Mouse (Mus musculus) cerebellum, postnatal 4 days (tissue): ENCODE measurements around the gene Senp3.
"Not testable (repeated sequence)": the region's sequence is repeated elsewhere in the genome, so short reads cannot be mapped to it uniquely, and the experiment has no call there.

Experiments
- DNase-seq, 2 experiments: peaks; one replicate each; pipeline ENCODE4 v3.0.0; 2022; ENCODE audit warnings: low spot score in 2 of 2, mixed read lengths in 1 of 2

Senp3 gene

GRCm38 (mm10) chr11:69704613-69705010 is 22.7 kb upstream of the Senp3 start:
- no peak for DNase-seq

DNA sequence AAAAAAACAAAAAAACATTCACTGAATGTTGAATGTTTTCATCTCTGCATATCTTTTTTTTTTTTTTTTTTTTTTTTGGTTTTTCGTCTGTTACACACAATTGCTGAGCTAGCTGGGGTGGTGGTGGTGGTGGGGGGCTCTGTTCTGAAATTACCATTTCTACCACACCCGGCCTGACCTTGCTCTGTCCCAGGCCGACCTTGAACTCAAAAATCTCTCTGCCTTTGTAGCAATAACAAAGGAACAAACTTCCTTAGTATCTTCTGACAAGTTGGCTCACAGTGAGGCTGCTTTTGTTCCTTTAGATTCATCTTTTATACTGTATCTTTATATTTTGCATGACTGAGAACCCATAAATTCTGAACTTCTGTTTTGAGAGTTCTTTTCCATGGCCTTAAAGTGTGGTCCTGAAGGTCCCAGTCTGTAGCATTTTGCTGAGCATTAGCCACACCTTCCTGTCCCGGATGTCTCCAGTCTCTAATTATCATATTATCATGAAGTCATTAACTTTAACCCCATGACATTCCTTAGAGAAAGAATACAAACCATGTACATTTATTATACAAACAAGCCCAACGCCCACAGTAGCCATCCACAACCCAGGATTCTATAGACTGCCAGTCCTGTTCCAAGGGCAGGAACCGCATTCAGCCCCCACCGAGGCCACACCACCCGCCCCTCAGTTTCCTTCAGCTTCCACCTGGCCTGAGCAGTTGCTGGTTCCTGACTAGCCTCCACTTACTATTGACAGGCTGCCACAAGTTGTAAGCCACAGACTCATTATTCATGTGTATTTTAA is 22.1 kb upstream of the Senp3 start:
- no peak for DNase-seq

DNA sequence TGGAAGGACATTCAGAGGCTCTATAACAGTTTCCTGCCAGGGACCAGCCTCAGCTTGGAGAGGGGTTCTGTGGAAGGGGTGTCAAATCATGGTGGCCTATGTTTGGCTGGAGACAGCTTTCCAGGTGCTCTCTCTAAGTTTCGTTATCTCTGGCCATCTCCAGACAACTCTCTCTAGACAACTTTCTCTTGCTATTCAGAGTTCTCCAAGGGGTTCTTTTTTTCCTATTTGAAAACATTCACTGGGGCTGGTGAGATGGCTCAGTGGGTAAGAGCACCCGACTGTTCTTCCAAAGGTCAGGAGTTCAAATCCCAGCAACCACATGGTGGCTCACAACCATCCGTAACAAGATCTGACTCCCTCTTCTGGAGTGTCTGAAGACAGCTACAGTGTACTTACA is 21.5 kb upstream of the Senp3 start:
- not testable (repeated sequence) for DNase-seq

DNA sequence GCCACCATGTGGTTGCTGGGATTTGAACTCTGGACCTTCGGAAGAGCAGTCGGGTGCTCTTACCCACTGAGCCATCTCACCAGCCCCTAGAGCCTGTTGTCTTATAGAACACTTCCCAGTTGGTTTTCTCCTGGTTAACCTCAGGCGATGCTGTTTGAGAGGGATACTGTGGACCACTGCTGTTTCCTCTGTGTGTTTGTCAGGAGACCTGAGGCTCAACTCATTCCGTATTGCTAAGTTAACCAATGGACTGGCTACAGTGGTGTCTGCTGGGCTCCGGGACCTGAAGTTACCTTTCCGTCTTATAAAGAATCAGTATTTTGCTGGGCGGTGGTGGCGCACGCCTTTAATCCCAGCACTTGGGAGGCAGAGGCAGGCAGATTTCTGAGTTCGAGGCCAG is 21.0 kb upstream of the Senp3 start:
- DNase-seq = not testable (repeated sequence)

GRCm38 (mm10) chr11:69699595-69699994 is 17.7 kb upstream of the Senp3 start:
- DNase-seq = no peak

GRCm38 (mm10) chr11:69698574-69698973 is 16.7 kb upstream of the Senp3 start:
- no peak for DNase-seq

- DNase-seq = no peak
These were observed 15.5 kb upstream of the Senp3 start for GRCm38 (mm10) chr11:69697396-69697795.

DNA sequence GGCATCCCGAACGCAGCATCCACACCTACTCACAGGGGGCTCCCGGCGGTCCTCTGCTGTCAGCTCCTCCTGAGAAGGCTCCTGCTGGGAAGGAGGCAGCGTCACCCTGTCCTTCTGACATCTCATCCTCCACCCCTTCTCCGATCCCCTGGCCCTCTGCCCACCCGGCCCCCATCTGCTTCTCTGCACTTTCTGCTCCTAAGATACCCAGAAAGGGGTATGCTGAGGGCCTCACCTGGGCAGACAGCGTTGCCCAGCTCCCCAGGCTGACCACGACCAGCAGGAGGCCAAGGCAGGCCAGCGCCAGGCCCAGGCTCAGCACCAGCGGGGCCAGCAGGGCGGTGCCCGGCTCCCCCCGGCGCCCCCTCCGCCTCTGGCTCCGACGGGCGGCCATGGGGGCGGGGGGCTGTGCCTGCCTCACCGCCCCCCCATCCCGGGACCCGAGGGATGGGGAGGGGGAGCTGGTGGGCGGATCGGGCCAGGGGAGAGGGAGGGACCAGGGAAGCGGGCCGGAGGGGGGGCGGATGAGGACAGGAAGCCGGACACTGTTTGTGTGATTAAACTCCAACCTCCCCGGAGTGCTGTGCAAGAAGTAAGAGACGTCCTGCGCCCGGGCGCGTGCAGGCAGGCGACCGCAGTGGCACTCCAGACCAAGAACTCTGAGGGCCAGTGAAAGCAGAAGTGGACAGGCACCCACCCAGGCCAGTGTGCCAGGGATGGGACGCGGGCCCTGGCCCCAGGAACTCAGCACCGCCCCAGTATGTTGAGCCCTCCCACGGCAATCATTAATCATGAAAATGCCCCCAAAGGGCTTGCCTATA is 13.7 kb upstream of the Senp3 start, which contains the start of the genes Tnfsf12 and Tnfsfm13:
Tnfsf12 (minus strand) TSS at position 489 of the 821 bp plus-strand sequence.
Tnfsfm13 (minus strand) TSS at position 738 of the 821 bp plus-strand sequence.
- DNase-seq = no peak

DNA sequence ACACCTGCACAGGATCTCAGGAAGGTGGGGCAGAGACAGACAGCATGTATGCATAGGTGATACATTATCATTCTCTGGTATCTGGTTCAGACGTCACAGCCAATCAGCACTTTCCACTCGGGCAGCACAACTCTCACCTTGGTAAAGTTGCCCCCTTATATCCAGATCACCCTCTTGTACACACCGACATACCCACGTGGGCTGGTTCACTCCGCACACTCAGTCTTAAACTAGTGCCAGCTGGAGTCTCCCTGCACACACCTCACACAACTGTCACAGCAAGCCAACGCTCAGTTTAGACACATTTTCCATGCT is 13.1 kb upstream of the Senp3 start:
- DNase-seq = no peak

- DNase-seq = no peak
These were observed 11.6 kb upstream of the Senp3 start for GRCm38 (mm10) chr11:69693421-69693965.

DNA sequence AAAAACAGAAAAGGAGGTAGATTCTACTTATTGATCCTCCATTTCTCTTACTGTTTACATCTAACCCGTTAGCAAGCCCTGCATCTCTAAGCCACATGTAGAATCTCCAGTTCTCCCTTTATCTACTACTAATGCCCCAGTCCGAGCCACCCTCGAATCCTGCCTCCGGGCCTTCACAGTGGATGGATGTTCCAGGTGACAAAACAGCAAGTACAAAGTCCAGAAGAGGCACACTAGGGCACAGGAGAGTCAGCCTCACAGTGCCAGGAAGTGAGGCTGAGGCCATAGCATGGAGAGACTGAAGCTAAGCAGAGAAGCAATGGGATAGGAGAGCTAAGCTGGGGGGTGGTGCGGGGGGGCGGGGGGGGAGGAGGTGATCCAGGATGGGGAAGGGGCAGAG is 11.0 kb upstream of the Senp3 start:
- DNase-seq = no peak

DNA sequence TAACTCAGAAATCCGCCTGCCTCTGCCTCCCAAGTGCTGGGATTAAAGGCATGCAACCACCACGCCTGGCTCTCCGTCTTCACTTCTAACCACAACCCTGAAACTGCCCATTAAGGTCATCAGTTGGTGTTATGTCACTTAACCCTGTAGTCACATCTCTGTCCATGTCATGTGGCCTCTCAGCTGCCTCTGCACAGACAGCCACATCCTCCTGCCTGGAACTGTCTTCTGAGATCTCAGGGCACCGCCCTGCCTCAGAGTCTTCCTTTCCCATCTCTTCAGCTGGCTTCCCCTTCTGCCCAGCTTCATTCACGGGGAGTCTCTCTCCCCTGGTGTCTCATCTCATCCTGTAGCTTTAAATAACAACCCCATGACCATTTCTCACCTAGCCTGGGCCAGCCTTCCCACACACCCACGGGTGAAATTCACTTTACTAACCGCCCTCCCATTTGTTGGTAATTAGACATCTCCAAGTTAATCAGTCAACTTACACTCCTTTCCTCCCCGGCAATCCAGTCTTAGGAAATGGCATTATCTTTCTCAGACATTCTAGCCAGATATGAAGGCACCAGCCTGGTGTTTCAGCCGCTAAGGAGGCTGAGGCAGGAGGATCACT is 10.4 kb upstream of the Senp3 start:
- no peak for DNase-seq

DNA sequence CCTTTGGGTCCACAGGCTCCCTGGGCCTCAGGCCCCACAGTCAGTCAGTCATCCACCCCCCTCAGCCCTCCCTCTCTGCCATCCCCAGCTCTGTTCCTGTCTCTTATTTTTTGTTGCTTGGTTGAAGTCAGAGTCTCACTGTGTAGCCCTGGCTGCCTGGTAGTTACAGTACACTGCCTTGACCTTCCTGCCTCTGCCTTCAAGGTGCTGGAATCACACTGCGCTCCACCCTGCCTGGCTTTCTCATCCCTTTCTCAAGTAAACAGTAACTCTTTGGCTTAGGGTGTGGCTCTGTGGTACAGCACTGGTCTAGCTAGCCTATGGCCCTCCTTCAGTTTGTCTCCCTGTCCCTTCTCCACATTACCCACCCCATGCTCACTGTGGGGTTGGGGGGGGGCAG is 8.0 kb upstream of the Senp3 start:
- DNase-seq = no peak

GRCm38 (mm10) chr11:69687061-69687460 is 5.2 kb upstream of the Senp3 start:
- no peak for DNase-seq

- peak in 1 of 2 experiments; percentile 78 for DNase-seq
These were observed 4.5 kb upstream of the Senp3 start for GRCm38 (mm10) chr11:69686377-69686776.

- DNase-seq = no peak
These were observed 3.8 kb upstream of the Senp3 start, which contains the start of gene Tnfsf13 for GRCm38 (mm10) chr11:69685526-69686148. Gene Tnfsf13, minus strand, starts transcription at chr11:69685784.

- DNase-seq = no peak
These were observed 3.1 kb upstream of the Senp3 start for GRCm38 (mm10) chr11:69684936-69685335.

- DNase-seq = no peak
These were observed 2.4 kb upstream of the Senp3 start for GRCm38 (mm10) chr11:69684128-69684745.

DNA sequence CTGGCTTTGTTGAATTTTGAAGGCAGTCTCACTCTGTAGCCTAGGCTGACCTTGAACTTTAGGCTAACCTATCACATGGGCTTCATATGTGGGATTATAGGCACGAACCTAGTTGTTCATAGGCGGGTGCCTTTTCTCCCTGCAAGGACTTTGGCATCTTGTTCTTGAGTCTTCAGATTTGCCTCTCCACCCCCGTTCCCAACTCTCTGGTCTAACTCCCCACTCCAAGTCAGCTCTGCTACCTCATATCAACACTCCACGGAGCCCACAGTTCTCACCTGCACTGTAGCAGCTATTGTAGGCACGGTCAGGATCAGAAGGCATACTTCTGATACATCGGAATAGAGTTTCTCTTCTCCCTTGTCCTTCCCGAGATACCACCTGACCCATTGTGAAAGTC is 1.7 kb upstream of the Senp3 start:
- no peak for DNase-seq

DNA sequence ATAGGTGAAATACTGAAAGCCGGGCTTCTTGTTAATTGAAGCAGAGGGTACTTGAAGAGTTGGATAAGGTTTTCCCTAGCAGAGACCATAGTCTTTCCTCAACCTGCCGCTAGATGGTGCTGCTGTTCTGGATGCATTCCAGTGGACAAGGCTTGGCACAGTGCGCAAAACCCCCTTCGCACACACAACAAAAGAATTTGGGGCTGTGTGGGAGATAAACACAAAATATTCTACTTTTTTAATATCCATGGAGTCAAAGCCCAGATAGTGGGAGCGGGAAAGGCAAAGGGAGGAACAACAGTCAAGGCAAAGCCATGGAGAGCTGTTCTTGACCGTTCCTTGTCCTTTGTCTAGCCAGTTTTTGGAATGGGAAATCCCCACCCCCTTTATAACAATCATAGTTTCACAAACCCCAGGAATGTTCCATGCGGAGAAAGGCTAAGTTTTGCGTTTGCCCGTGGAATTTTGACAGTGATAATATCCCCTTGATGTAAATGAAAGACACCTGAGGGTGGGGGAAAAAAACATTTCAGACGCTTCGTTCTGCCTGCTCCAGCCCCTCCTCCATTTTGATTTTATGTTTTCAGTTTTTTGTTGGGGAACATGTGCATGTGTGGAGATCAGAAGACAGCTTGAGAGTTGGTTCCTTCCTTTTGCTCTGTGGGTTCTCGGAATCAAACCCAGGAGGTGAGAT is 1.1 kb upstream of the Senp3 start:
- peak; percentile 94 to 95 for DNase-seq
